Mouse (Mus musculus) lung, adult 2 months (tissue): ENCODE data around the gene Itpk1.

Source experiments
- CTCF ChIP-seq: fragments of 200-500 bp; IDR thresholded peaks from 2 replicates; pipeline ENCODE4 v1.5.1; 2011; ENCODE audit warnings: mild to moderate bottlenecking, low read length, control low read depth; ENCODE audit not compliant: insufficient read depth
- POLR2A ChIP-seq: fragments of 200-500 bp; IDR thresholded peaks from 2 replicates; pipeline ENCODE4 v1.6.1; 2011; ENCODE audit warnings: low read depth, mild to moderate bottlenecking, control low read depth, low read length, borderline replicate concordance; ENCODE audit errors: extremely low read depth

DNA sequence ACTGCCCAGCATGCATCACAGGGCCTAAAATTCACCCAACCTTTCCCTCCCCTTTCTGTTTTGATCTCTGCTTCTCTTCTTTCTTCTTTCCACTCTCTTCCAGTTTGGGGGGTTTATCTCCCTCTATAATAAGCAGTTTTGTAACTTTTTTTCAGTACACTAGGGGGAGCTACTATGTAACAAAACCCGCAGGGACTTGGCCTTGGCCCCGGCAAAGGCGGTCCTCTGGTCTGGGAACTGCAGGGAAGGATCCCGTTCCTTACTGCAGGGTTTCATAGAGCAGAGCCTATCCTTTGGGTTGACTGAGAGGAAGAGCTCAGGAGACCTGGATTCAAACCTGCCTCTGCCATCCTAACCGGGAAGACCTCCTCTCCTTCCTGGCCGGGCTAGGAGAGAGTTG is 180.0 kb downstream of the Itpk1 start:
- TF ChIP-seq CTCF: peak; percentile 29; the same call in 1 of the 2 replicates
- TF ChIP-seq POLR2A: no peak
